Comparison of ENCODE assay signal across 10 mouse cellular contexts in genomic region chr17:8867331-8868237, GRCm38 (mm10).
DNase-seq lines count a peak whose midpoint lies in the region; ATAC-seq and TF ChIP-seq lines count a peak whose summit lies in the region.
"Had no signal": no experiment of that assay in that cellular context is flagged by ENCODE, and none has a peak within 500 bp of the region (broad histone marks: within the 10 kb centered on the region; RNA-seq: fewer than 3 reads in every experiment).

No protein-coding gene starts in this region.

- no peaks in the 10 kb centered on the region for H3K27me3 ChIP-seq in heart, embryonic 13.5 days (replicated peaks)
- H3K27me3 ChIP-seq in heart, embryonic 11.5 days (ENCODE audit: control insufficient read depth, insufficient read depth, low read length), result no peaks in the 10 kb centered on the region
- no peaks in the 10 kb centered on the region for H3K27me3 ChIP-seq in CH12.LX (replicated peaks)
- H3K27me3 ChIP-seq in embryonic facial prominence, embryonic 11.5 days (ENCODE audit: control insufficient read depth, insufficient read depth, low read length), result no peaks in the 10 kb centered on the region
- H3K27me3 ChIP-seq: limb, embryonic 12.5 days had no signal

- in situ Hi-C loops in CH12.LX (cut with MboI; ENCODE audit: low pct_ligation_motif_present, low pct_unique_long_range_greater_than_20kb, low sequenced_read_pairs), result no loop called here

- H3K27ac ChIP-seq in heart, embryonic 13.5 days (replicated peaks), result 0 out of 2 replicates have a peak overlapping the region, but pooled peaks have one; percentile 5
- H3K27ac ChIP-seq in heart, embryonic 11.5 days (ENCODE audit: low read depth, low read length), result no peak overlapping the region
- no peak overlapping the region for H3K27ac ChIP-seq in CH12.LX (ENCODE audit: insufficient read depth, low read depth)
- no peak overlapping the region for H3K27ac ChIP-seq in embryonic facial prominence, embryonic 11.5 days (replicated peaks; ENCODE audit: low read depth, low read length)
- H3K27ac ChIP-seq: limb, embryonic 12.5 days had no signal

- no peaks in the 10 kb centered on the region for H3K9me3 ChIP-seq in heart, embryonic 13.5 days
- H3K9me3 ChIP-seq in heart, embryonic 11.5 days (replicated peaks; ENCODE audit: control insufficient read depth, low read length), result no peaks in the 10 kb centered on the region
- H3K9me3 ChIP-seq in CH12.LX (replicated peaks; ENCODE audit: low read length), result no peaks in the 10 kb centered on the region
- H3K9me3 ChIP-seq in embryonic facial prominence, embryonic 11.5 days (replicated peaks; ENCODE audit: control insufficient read depth, low read length), result no peaks in the 10 kb centered on the region
- H3K9me3 ChIP-seq: limb, embryonic 12.5 days had no signal

- no peak overlapping the region for H3K9ac ChIP-seq in heart, embryonic 13.5 days
- H3K9ac ChIP-seq in heart, embryonic 11.5 days (ENCODE audit: low read depth, low read length), result no peak overlapping the region
- no peak overlapping the region for H3K9ac ChIP-seq in CH12.LX (ENCODE audit: insufficient read depth, low read depth)
- no peak overlapping the region for H3K9ac ChIP-seq in embryonic facial prominence, embryonic 11.5 days (replicated peaks; ENCODE audit: low read length)
- H3K9ac ChIP-seq: limb, embryonic 12.5 days had no signal

- H3K4me1 ChIP-seq in heart, embryonic 13.5 days, result peaks cover 31% of the 10 kb centered on the region
- H3K4me1 ChIP-seq in heart, embryonic 11.5 days (ENCODE audit: control insufficient read depth, insufficient read depth, low read length), result peaks cover 11% of the 10 kb centered on the region
- peaks cover 5 to 10% of the 10 kb centered on the region in 2 experiments for H3K4me1 ChIP-seq in CH12.LX (ENCODE audit: control insufficient read depth in 1 of 2, insufficient read depth in 2 of 2)
- peaks cover 2% of the 10 kb centered on the region; the same call in 1 of the 2 replicates for H3K4me1 ChIP-seq in embryonic facial prominence, embryonic 11.5 days (ENCODE audit: control insufficient read depth, insufficient read depth, low read length)

- dilution Hi-C loops in CH12.LX (cut with MboI; ENCODE audit: extremely low pct_ligation_motif_present, extremely low pct_unique_long_range_greater_than_20kb, low sequenced_read_pairs), result no loop called here

- no peak for TF ChIP-seq POLR2A in CH12.LX (IDR thresholded peaks at IDR 0.05; ENCODE audit: low read depth, low read length)

- intact Hi-C loops in gastrocnemius, postnatal 14 days (cut with DNase I; ENCODE audit: low total_unique reads), result loop anchor here (2.0 kb wide), 1 partner anchor 19 kb away; no protein-coding TSS in a partner anchor

- no peaks in the 10 kb centered on the region for H3K36me3 ChIP-seq in heart, embryonic 13.5 days
- no peaks in the 10 kb centered on the region for H3K36me3 ChIP-seq in heart, embryonic 11.5 days (ENCODE audit: control insufficient read depth, insufficient read depth, low read length)
- H3K36me3 ChIP-seq in CH12.LX (replicated peaks in 1 of 2; ENCODE audit: control insufficient read depth in 1 of 2, insufficient read depth in 1 of 2, low read length in 1 of 2), result no peaks in the 10 kb centered on the region
- no peaks in the 10 kb centered on the region for H3K36me3 ChIP-seq in embryonic facial prominence, embryonic 11.5 days (replicated peaks; ENCODE audit: control insufficient read depth, insufficient read depth, low read depth, low read length)
- H3K36me3 ChIP-seq: limb, embryonic 12.5 days had no signal

- TF ChIP-seq CTCF in CH12.LX (conservative IDR thresholded peaks at IDR 0.05 in 1 of 2, IDR thresholded peaks at IDR 0.05 in 1 of 2; ENCODE audit: low read depth in 2 of 2, low read length in 2 of 2), result no peak

- 65% methylated on average over 25 of the region's 25 CpGs for WGBS in heart, embryonic 13.5 days
- WGBS in heart, embryonic 11.5 days (ENCODE audit: insufficient replicate concordance), result 69% methylated on average over 24 of the region's 25 CpGs
- WGBS in embryonic facial prominence, embryonic 11.5 days, result 79% methylated on average over 24 of the region's 25 CpGs

- no peaks in the 10 kb centered on the region for H3K79me2 ChIP-seq in CH12.LX (replicated peaks; ENCODE audit: control insufficient read depth, extremely low read depth, insufficient read depth, poor library complexity, severe bottlenecking)

- TF ChIP-seq RAD21 in CH12.LX (IDR thresholded peaks at IDR 0.05; ENCODE audit: low read depth, low read length), result no peak

- no peak for ATAC-seq in heart, embryonic 13.5 days (ENCODE audit: extremely low read depth, insufficient number of reproducible peaks, low FRiP score, low TSS enrichment)
- ATAC-seq in heart, embryonic 11.5 days (replicated peaks; ENCODE audit: insufficient number of reproducible peaks, low FRiP score, low TSS enrichment), result no peak
- no peak; the same call in 1 of the 2 replicates for ATAC-seq in embryonic facial prominence, embryonic 11.5 days (replicated peaks; ENCODE audit: insufficient number of reproducible peaks, low FRiP score, low TSS enrichment, low read depth)
- peak; percentile 78 for ATAC-seq in megakaryocyte, adult 5-6 weeks (ENCODE audit: poor library complexity, severe bottlenecking)

- no peak for TF ChIP-seq EP300 in CH12.LX (IDR thresholded peaks at IDR 0.05; ENCODE audit: low read length)

- peak; percentile 24 for DNase-seq in CH12.LX (ENCODE audit: extremely low read depth)
- peak; percentile 20 for DNase-seq in embryonic facial prominence, embryonic 11.5 days (ENCODE audit: low spot score)
- no peak for DNase-seq in gastrocnemius, postnatal 14 days
- no peak for DNase-seq in right cerebral cortex, postnatal 14 days
- no peak for DNase-seq in adrenal gland, postnatal 14 days
- DNase-seq: kidney, postnatal 10 days had no signal

- no peak overlapping the region for H3K4me3 ChIP-seq in heart, embryonic 13.5 days
- H3K4me3 ChIP-seq in heart, embryonic 11.5 days (ENCODE audit: low read depth, low read length), result no peak overlapping the region
- no peak overlapping the region for H3K4me3 ChIP-seq in CH12.LX (replicated peaks in 1 of 3; ENCODE audit: low read depth in 2 of 3, low read length in 2 of 3, poor library complexity in 1 of 3)
- H3K4me3 ChIP-seq in embryonic facial prominence, embryonic 11.5 days (ENCODE audit: low read depth, low read length), result no peak overlapping the region
- H3K4me3 ChIP-seq: limb, embryonic 12.5 days had no signal

- 0 out of 2 replicates have a peak overlapping the region, but pooled peaks have one; percentile 7 for H3K4me2 ChIP-seq in heart, embryonic 13.5 days
- H3K4me2 ChIP-seq in heart, embryonic 11.5 days, result no peak overlapping the region
- no peak overlapping the region for H3K4me2 ChIP-seq in CH12.LX (ENCODE audit: insufficient read depth, low read depth, poor library complexity, severe bottlenecking)
- H3K4me2 ChIP-seq in embryonic facial prominence, embryonic 11.5 days (ENCODE audit: low read depth, low read length), result no peak overlapping the region
- H3K4me2 ChIP-seq: limb, embryonic 12.5 days had no signal

TF ChIP-seq in CH12.LX, 34 proteins besides CTCF, POLR2A, EP300 and RAD21:
- TF ChIP-seq MAZ (IDR thresholded peaks at IDR 0.05; ENCODE audit: low read depth, low read length) (no peak), BHLHE40 (IDR thresholded peaks at IDR 0.05; ENCODE audit: low read depth, low read length) (0 out of 2 replicates have a peak, but pooled peaks have one; percentile 14)

Comparison
In these comparisons a context has a peak if more than half of its experiments do, and no peak if none do; other contexts are left out.
1. DNase-seq: peak in CH12.LX (single experiment) and embryonic facial prominence, embryonic 11.5 days (single experiment); none in gastrocnemius, postnatal 14 days (single experiment), right cerebral cortex, postnatal 14 days (single experiment) and adrenal gland, postnatal 14 days (single experiment).